Mouse (Mus musculus): Measurements from ENCODE around the gene Kcnrg. TPM values are rescaled to one million over a fixed set of nuclear protein-coding genes. Genes with fewer than 3 reads are reported as not detected.
A peak's percentile ranks its signal among the peaks of the same experiment; 100 is the strongest.
"Not testable (repeated sequence)": the region's sequence is repeated elsewhere in the genome, so short reads cannot be mapped to it uniquely, and the experiment has no call there.

Gene Kcnrg
- polyA plus RNA-seq, 1 experiment from 2014 or later = 1.2 TPM

DNA sequence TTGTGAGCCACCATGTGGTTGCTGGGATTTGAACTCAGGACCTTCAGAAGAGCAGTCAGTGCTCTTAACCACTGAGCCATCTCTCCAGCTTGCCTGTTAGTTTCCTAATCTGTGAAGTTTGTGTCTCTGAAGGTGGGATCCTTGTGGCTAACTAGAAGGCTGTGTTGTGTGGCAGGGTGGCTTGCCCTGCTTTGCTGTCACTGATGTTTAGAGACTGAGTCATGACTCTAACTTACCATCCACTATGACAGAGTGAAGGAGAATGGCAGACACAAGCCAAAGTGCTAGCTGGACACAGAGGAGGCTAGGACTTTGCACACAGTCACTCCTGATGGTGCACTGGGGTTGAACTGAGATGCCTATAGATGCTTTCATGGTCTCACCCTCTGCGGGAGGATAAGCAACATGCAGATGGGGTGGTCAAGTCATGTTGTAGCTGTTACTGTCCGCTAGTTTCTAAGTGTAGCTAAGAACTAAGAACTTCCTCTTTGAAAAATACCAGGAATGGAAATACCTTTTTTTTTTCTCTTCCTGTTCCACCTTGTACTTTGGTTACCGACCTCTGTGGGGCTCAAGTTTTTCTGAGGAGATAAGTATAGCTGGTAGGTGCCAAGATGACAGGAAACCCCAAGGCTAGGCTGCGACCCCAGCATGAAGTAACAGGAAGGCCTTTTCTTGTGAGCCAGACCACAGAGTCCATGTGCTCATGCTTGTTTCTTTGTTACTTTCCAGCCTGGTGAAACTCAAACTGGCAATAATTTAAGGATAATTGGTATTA is 17.8 kb upstream of the Kcnrg start:
- H3K27me3 ChIP-seq (ENCODE audit: control insufficient read depth, insufficient read depth, low read length) = no peaks in the 10 kb centered on the region
- H3K9ac ChIP-seq (ENCODE audit: low read length) = no peak overlapping the region
- H3K4me2 ChIP-seq (ENCODE audit: low read depth) = no peak overlapping the region
- ATAC-seq (ENCODE audit: insufficient read depth, low FRiP score, low TSS enrichment) (no peak), DNase-seq (ENCODE audit: low spot score) (no peak)
- WGBS = 80% methylated on average over 4 of the region's 4 CpGs
- no peaks in the 10 kb centered on the region for H3K36me3 ChIP-seq (ENCODE audit: control insufficient read depth, insufficient read depth, low read length)
- no peaks in the 10 kb centered on the region for H3K9me3 ChIP-seq (ENCODE audit: control insufficient read depth, low read length)
- H3K27ac ChIP-seq (ENCODE audit: low read depth, low read length) = no peak overlapping the region
- no peak overlapping the region for H3K4me3 ChIP-seq (ENCODE audit: low read depth, low read length)
- H3K4me1 ChIP-seq (ENCODE audit: control insufficient read depth, insufficient read depth, low read length) = no peaks in the 10 kb centered on the region

GRCm38 (mm10) chr14:61596719-61597426 is 10.4 kb upstream of the Kcnrg start:
- WGBS = 92% methylated on average over 9 of the region's 9 CpGs
- H3K4me2 ChIP-seq (ENCODE audit: low read depth) = no peak overlapping the region
- no peak overlapping the region for H3K4me3 ChIP-seq (ENCODE audit: low read depth, low read length)
- no peak for ATAC-seq (ENCODE audit: insufficient read depth, low FRiP score, low TSS enrichment)
- no peak overlapping the region for H3K9ac ChIP-seq (ENCODE audit: low read length)
- peaks cover 7% of the 10 kb centered on the region; the same call in 1 of the 2 replicates for H3K4me1 ChIP-seq (ENCODE audit: control insufficient read depth, insufficient read depth, low read length)
- no peak for DNase-seq (ENCODE audit: low spot score)
- H3K36me3 ChIP-seq (ENCODE audit: control insufficient read depth, insufficient read depth, low read length) = no peaks in the 10 kb centered on the region
- no peak overlapping the region for H3K27ac ChIP-seq (ENCODE audit: low read depth, low read length)
- no peaks in the 10 kb centered on the region for H3K27me3 ChIP-seq (ENCODE audit: control insufficient read depth, insufficient read depth, low read length)
- H3K9me3 ChIP-seq (ENCODE audit: control insufficient read depth, low read length) = no peaks in the 10 kb centered on the region

GRCm38 (mm10) chr14:61597968-61598367 is 9.3 kb upstream of the Kcnrg start, which contains the start of gene Trim13:
TSS of gene Trim13 (plus strand) at chr14:61598247.
- H3K27ac ChIP-seq (ENCODE audit: low read depth, low read length) = no peak within 1 kb of the TSS
- ATAC-seq (ENCODE audit: insufficient read depth, low FRiP score, low TSS enrichment) = no peak
- no peak for DNase-seq (ENCODE audit: low spot score)
- H3K9me3 ChIP-seq (ENCODE audit: control insufficient read depth, low read length) = no peaks in the 10 kb centered on the region
- H3K4me2 ChIP-seq (ENCODE audit: low read depth) = peak within 1 kb of the TSS; percentile 52
- WGBS = 54% methylated on average over 5 of the region's 5 CpGs
- H3K4me3 ChIP-seq (ENCODE audit: low read depth, low read length) = peak within 1 kb of the TSS; percentile 50
- no peaks in the 10 kb centered on the region for H3K27me3 ChIP-seq (ENCODE audit: control insufficient read depth, insufficient read depth, low read length)
- peaks cover 7% of the 10 kb centered on the region; the same call in 1 of the 2 replicates for H3K4me1 ChIP-seq (ENCODE audit: control insufficient read depth, insufficient read depth, low read length)
- H3K9ac ChIP-seq (ENCODE audit: low read length) = no peak within 1 kb of the TSS
- H3K36me3 ChIP-seq (ENCODE audit: control insufficient read depth, insufficient read depth, low read length) = no peaks in the 10 kb centered on the region

DNA sequence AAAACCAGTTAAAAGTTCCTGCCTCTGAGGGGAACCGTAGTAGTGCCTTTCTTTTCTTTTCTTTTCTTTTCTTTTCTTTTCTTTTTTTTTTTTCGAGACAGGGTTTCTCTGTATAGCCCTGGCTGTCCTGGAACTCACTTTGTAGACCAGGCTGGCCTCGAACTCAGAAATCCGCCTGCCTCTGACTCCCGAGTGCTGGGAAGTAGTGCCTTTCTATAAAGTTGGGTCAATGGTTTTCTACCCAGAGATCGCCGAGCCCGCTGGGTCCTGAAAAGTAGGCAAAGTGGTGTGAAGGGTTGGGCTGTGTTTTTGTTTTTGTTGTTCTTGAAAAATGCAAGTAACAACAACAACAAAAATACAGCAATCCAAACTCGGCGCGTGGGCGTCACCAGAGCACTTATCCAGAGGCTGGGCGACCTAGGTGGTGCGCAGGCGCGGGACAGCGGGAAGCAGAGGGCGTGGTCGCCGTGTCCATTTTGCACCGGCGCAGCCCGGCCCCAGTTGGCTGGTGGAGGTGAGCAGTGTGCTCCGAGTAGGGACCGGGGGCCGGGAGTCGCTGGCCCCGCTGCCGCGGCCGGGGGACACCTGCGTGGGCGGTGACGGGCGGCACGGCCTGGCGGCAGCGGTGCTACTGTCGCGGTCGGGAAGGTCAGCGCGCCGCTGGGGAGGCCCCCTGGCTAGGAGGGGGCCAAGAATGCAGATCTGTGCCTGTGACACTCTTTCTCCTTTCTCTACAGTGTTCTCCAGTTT is 8.0 kb upstream of the Kcnrg start:
- H3K4me1 ChIP-seq (ENCODE audit: control insufficient read depth, insufficient read depth, low read length) = peaks cover 7% of the 10 kb centered on the region; the same call in 1 of the 2 replicates
- H3K27ac ChIP-seq (ENCODE audit: low read depth, low read length) = 0 out of 2 replicates have a peak overlapping the region, but pooled peaks have one; percentile 41
- H3K36me3 ChIP-seq (ENCODE audit: control insufficient read depth, insufficient read depth, low read length) = no peaks in the 10 kb centered on the region
- H3K9ac ChIP-seq (ENCODE audit: low read length) = peak overlapping the region; percentile 67
- WGBS = 7% methylated on average over 44 of the region's 44 CpGs
- ATAC-seq (ENCODE audit: insufficient read depth, low FRiP score, low TSS enrichment) (peak; percentile 92), DNase-seq (ENCODE audit: low spot score) (peak; percentile 89)
- peak overlapping the region; percentile 52 for H3K4me2 ChIP-seq (ENCODE audit: low read depth)
- H3K9me3 ChIP-seq (ENCODE audit: control insufficient read depth, low read length) = no peaks in the 10 kb centered on the region
- H3K4me3 ChIP-seq (ENCODE audit: low read depth, low read length) = peak overlapping the region; percentile 50
- no peaks in the 10 kb centered on the region for H3K27me3 ChIP-seq (ENCODE audit: control insufficient read depth, insufficient read depth, low read length)

DNA sequence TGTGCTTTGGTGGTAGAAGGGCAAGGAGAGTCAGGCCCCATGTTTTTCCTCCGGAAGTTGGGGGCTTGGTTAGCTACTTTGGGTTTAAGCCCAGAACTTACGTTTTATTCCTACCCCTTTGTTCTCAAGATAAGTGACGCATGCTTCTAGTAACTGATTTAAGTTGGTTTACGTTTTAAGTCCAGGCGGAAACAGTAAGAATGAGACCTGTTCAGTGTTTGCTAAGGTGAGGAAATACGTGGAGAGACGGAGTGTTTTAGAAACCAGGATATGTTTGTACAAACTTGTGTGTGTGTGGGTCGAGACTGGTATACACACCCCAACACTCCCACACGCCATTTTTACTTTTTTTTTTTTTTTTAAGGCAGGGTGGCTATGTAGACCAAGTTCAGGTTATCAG is 5.9 kb upstream of the Kcnrg start:
- peaks cover 7% of the 10 kb centered on the region; the same call in 1 of the 2 replicates for H3K4me1 ChIP-seq (ENCODE audit: control insufficient read depth, insufficient read depth, low read length)
- 92% methylated on average over 9 of the region's 9 CpGs for WGBS
- no peak overlapping the region for H3K9ac ChIP-seq (ENCODE audit: low read length)
- ATAC-seq (ENCODE audit: insufficient read depth, low FRiP score, low TSS enrichment) = no peak
- no peak for DNase-seq (ENCODE audit: low spot score)
- H3K27me3 ChIP-seq (ENCODE audit: control insufficient read depth, insufficient read depth, low read length) = no peaks in the 10 kb centered on the region
- H3K27ac ChIP-seq (ENCODE audit: low read depth, low read length) = no peak overlapping the region
- H3K9me3 ChIP-seq (ENCODE audit: control insufficient read depth, low read length) = no peaks in the 10 kb centered on the region
- no peaks in the 10 kb centered on the region for H3K36me3 ChIP-seq (ENCODE audit: control insufficient read depth, insufficient read depth, low read length)
- H3K4me3 ChIP-seq (ENCODE audit: low read depth, low read length) = no peak overlapping the region
- no peak overlapping the region for H3K4me2 ChIP-seq (ENCODE audit: low read depth)

DNA sequence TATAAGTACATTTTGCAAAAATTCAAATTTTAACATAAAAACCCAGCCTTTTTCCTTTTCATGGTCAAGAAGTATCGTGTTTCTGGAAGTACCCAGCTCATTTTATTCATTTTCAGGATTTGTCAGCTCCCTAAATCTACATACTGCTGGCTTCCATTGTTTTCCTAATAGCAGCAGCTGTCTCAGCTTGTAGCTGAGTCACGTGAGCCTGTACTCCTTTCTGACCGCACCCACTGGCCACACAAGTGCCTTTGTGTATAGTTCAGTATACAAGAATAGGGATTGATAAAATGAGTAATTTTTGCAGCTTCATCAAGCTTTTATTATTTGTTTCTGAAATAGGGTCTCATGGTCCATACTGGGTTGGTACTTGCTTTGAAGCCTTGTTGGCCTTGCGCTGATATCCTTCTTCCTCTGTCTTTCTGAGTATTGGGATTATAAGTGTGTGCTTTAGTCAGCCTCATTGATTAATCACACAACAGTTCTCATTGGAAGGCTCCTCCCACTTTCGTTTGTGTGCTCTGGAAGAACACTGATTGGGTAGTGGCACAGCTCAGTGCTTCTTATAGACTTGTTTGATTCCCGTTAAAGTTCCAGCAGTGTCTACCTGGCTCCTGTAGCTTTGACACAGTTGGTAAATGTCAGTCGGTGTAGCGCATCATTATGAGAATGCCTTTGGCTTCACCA is 4.0 kb upstream of the Kcnrg start:
- Histone ChIP-seq H3K4me2 (ENCODE audit: low read depth) (no peak overlapping the region), H3K9me3 (ENCODE audit: control insufficient read depth, low read length) (no peaks in the 10 kb centered on the region), H3K27ac (ENCODE audit: low read depth, low read length) (no peak overlapping the region), H3K9ac (ENCODE audit: low read length) (no peak overlapping the region), H3K36me3 (ENCODE audit: control insufficient read depth, insufficient read depth, low read length) (no peaks in the 10 kb centered on the region), H3K27me3 (ENCODE audit: control insufficient read depth, insufficient read depth, low read length) (no peaks in the 10 kb centered on the region), H3K4me1 (ENCODE audit: control insufficient read depth, insufficient read depth, low read length) (peaks cover 7% of the 10 kb centered on the region; the same call in 1 of the 2 replicates), H3K4me3 (ENCODE audit: low read depth, low read length) (no peak overlapping the region)
- WGBS = 74% methylated on average over 8 of the region's 8 CpGs
- DNase-seq (ENCODE audit: low spot score) (peak; percentile 18), ATAC-seq (ENCODE audit: insufficient read depth, low FRiP score, low TSS enrichment) (no peak)

GRCm38 (mm10) chr14:61604081-61604480 is 3.2 kb upstream of the Kcnrg start:
- no peak overlapping the region for H3K27ac ChIP-seq (ENCODE audit: low read depth, low read length)
- H3K27me3 ChIP-seq (ENCODE audit: control insufficient read depth, insufficient read depth, low read length) = no peaks in the 10 kb centered on the region
- WGBS = 89% methylated on average over 3 of the region's 3 CpGs
- ATAC-seq (ENCODE audit: insufficient read depth, low FRiP score, low TSS enrichment) (no peak), DNase-seq (ENCODE audit: low spot score) (no peak)
- H3K36me3 ChIP-seq (ENCODE audit: control insufficient read depth, insufficient read depth, low read length) = no peaks in the 10 kb centered on the region
- no peaks in the 10 kb centered on the region for H3K9me3 ChIP-seq (ENCODE audit: control insufficient read depth, low read length)
- no peak overlapping the region for H3K4me2 ChIP-seq (ENCODE audit: low read depth)
- peaks cover 7% of the 10 kb centered on the region; the same call in 1 of the 2 replicates for H3K4me1 ChIP-seq (ENCODE audit: control insufficient read depth, insufficient read depth, low read length)
- no peak overlapping the region for H3K4me3 ChIP-seq (ENCODE audit: low read depth, low read length)
- H3K9ac ChIP-seq (ENCODE audit: low read length) = no peak overlapping the region

DNA sequence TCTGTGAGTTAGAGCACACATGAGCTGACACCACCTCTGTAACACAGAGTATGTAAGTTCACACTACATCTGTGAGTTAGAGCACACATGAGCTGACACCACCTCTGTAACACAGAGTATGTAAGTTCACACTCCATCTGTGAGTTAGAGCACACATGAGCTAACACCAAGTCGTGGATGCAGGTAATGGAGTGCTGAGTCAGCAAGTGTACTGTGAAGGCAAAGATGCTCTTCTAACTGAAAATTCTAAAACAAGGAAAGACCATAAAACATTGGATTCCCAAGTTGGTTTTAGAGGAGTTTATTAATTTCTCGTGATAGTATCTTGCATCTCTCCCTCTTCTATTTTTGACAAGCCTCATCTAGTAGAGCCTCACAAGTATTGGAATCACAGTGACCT is 1.2 kb upstream of the Kcnrg start:
- not testable (repeated sequence) for H3K4me1 ChIP-seq (ENCODE audit: control insufficient read depth, insufficient read depth, low read length); H3K9ac ChIP-seq (ENCODE audit: low read length); DNase-seq (ENCODE audit: low spot score); H3K27ac ChIP-seq (ENCODE audit: low read depth, low read length); H3K4me2 ChIP-seq (ENCODE audit: low read depth); ATAC-seq (ENCODE audit: insufficient read depth, low FRiP score, low TSS enrichment); H3K4me3 ChIP-seq (ENCODE audit: low read depth, low read length); H3K9me3 ChIP-seq (ENCODE audit: control insufficient read depth, low read length); H3K36me3 ChIP-seq (ENCODE audit: control insufficient read depth, insufficient read depth, low read length); H3K27me3 ChIP-seq (ENCODE audit: control insufficient read depth, insufficient read depth, low read length)
- WGBS = 84% methylated on average over 2 of the region's 2 CpGs

Measured in neural tube, embryonic 11.5 days (tissue).